Mouse (Mus musculus): ENCODE measurements around the gene Mef2b.

DNA sequence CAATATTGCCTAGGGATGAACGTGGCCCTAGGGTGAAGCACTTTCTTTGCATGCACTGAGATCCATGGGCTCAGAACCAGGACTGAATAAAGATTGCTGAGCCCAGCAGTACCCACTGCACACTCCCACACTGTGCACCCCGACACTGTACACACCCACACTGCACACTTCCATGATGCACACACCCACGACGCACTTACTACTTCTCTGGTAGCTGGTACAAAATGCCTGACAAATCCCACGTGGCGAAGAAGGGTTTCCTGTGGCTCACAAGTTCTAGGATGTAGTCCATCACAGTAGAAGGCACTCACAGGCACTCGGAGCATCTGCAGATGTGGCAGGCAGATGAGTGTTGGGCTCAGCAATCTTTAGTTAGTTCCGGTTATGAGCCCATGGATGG lies 14.5 kb upstream of the Mef2b start:
- no peak for TF ChIP-seq EP300 (IDR thresholded peaks at IDR 0.05; ENCODE audit: low read depth)
- no peak for TF ChIP-seq CTCF (IDR thresholded peaks at IDR 0.05; ENCODE audit: low read depth)
